Mouse (Mus musculus): Measurements from ENCODE around the gene Clec4d. TPM values are rescaled to one million over a fixed set of nuclear protein-coding genes. Genes with fewer than 3 reads are reported as not detected.

Gene Clec4d
- polyA plus RNA-seq (2012; rRNA removed) = 0.12 and 0.17 TPM in 2 replicates

GRCm38 (mm10) chr6:123261555-123262161 is at the start of gene Clec4d:
Gene Clec4d, plus strand, starts transcription at chr6:123262111.

DNA sequence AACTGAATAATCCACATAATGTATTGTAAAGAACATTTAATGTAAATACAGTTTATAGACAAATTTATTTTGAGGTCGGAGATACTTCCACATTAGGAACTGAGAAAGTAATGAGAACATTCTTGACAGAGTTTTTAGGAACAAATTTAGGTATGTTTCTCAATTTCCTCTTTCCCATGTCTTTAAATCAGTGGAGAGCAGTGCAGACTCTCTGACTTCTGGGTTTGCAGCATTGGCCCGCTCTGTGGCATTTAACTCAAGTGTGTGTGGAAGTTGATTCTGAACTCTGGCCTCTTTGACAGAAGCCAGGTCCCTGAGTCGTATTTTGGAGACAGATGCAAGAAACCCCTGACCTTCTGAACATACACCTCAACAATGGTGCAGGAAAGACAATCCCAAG is 32.3 kb upstream of the Clec4d start, which contains the start of gene Clec4n:
Clec4n (plus strand) TSS at position 200 of the 400 bp plus-strand sequence.

DNA sequence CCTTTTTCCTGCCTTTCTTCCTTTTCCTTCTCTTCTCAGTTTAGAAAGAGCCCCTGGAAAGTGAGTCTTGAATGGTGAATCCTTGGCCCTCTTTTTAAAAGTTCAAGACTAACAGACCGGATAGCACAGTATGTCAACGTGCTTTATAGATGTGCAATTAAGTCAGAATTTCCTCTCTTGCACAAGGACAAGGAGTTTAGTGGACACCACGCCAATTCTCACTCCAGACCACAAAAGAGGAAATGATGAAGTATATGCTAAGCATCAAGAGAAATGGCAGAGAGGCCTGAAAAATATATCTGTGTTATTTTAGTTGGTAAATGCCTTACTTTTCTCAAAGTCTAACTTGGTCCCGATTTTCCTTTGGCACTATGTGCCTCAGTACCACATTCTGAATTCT is 27.8 kb downstream of the Clec4d start, which contains the start of gene Clec4e:
Clec4e (minus strand) TSS at position 118 of the 400 bp plus-strand sequence.

GRCm38 (mm10) chr6:123308033-123308432 is 46.1 kb downstream of the Clec4d start, which contains the start of gene Vmn2r19:
Gene Vmn2r19, plus strand, starts transcription at chr6:123308333.

Other genes starting within 250 kb of the Clec4d start
- gene Clec4b1, start 212.1 kb upstream of the Clec4d start, polyA plus RNA-seq (2012; rRNA removed) = not detected in 2 replicates
- 0.66 and 0.95 TPM in 2 replicates for gene Clec4a2, start 155.7 kb upstream of the Clec4d start, polyA plus RNA-seq (2012; rRNA removed)
- gene Clec4b2, start 89.2 kb upstream of the Clec4d start, polyA plus RNA-seq (2012; rRNA removed) = not detected in 2 replicates
- 0.29 and 0.48 TPM in 2 replicates for gene Clec4n, start 32.3 kb upstream of the Clec4d start, polyA plus RNA-seq (2012; rRNA removed)
- gene Clec4e, start 27.8 kb downstream of the Clec4d start, polyA plus RNA-seq (2012; rRNA removed) = 0.08 TPM in 1 of 2 replicates, not detected in the other
- not detected in 2 replicates for gene Vmn2r19, start 46.2 kb downstream of the Clec4d start, polyA plus RNA-seq (2012; rRNA removed)
- gene Vmn2r20, start 156.0 kb downstream of the Clec4d start, polyA plus RNA-seq (2012; rRNA removed) = not detected in 2 replicates

Measured in central nervous system, embryonic 18 days (tissue).